9 mouse cellular contexts compared by ENCODE assay signal in genomic region chr10:91546140-91546539, GRCm38 (mm10).
A peak's percentile ranks its signal among the peaks of the same experiment; 100 is the strongest.
DNase-seq lines count a peak whose midpoint lies in the region; ATAC-seq lines count a peak whose summit lies in the region.
"Had no signal": no experiment of that assay in that cellular context is flagged by ENCODE, and none has a peak within 500 bp of the region (broad histone marks: within the 10 kb centered on the region; RNA-seq: fewer than 3 reads in every experiment).

No protein-coding gene starts in this region.

- ATAC-seq in midbrain, embryonic 12.5 days (ENCODE audit: low FRiP score, low read depth), result peak; percentile 59
- no peak for ATAC-seq in erythroid progenitor cell, adult 5-6 weeks (replicated peaks; ENCODE audit: low FRiP score, poor library complexity, severe bottlenecking)

- H3K27me3 ChIP-seq in midbrain, embryonic 12.5 days, result no peaks in the 10 kb centered on the region
- H3K27me3 ChIP-seq: lung, embryonic 15.5 days had no signal

- H3K4me3 ChIP-seq in midbrain, embryonic 12.5 days, result no peak overlapping the region
- H3K4me3 ChIP-seq: lung, embryonic 15.5 days had no signal

- intact Hi-C loops in gastrocnemius, postnatal 36 days (cut with DNase I), result no loop called here

- 35% methylated on average over 9 of the region's 9 CpGs for WGBS in midbrain, embryonic 12.5 days

- peak; percentile 6 for DNase-seq in urinary bladder, postnatal 25 days (ENCODE audit: low spot score)
- no peak for DNase-seq in urinary bladder, adult 18-20 months (ENCODE audit: low spot score in 2 of 2)
- peak; percentile 50 to 65 for DNase-seq in cerebellum, postnatal 25 days
- peak; percentile 10 to 41 for DNase-seq in frontal cortex, postnatal 25 days (ENCODE audit: low spot score in 2 of 2)
- peak; percentile 51 for DNase-seq in layer of hippocampus, adult 9-11 months
- no peak for DNase-seq in gastrocnemius, postnatal 36 days

- no peaks in the 10 kb centered on the region for H3K9me3 ChIP-seq in midbrain, embryonic 12.5 days
- H3K9me3 ChIP-seq: lung, embryonic 15.5 days had no signal

- no peaks in the 10 kb centered on the region for H3K36me3 ChIP-seq in midbrain, embryonic 12.5 days
- H3K36me3 ChIP-seq: lung, embryonic 15.5 days had no signal

- peak overlapping the region; percentile 60 for H3K27ac ChIP-seq in midbrain, embryonic 12.5 days (replicated peaks)
- H3K27ac ChIP-seq: lung, embryonic 15.5 days had no signal

- H3K4me1 ChIP-seq in midbrain, embryonic 12.5 days, result peaks cover 32% of the 10 kb centered on the region
- H3K4me1 ChIP-seq: lung, embryonic 15.5 days had no signal

- no peak overlapping the region for H3K9ac ChIP-seq in midbrain, embryonic 12.5 days (replicated peaks)
- H3K9ac ChIP-seq: lung, embryonic 15.5 days had no signal

- no peak overlapping the region for H3K4me2 ChIP-seq in midbrain, embryonic 12.5 days (replicated peaks)
- H3K4me2 ChIP-seq: lung, embryonic 15.5 days had no signal

Comparison
In these comparisons a context has a peak if more than half of its experiments do, and no peak if none do; other contexts are left out.
1. DNase-seq: peak in urinary bladder, postnatal 25 days (single experiment), cerebellum, postnatal 25 days (2 of 2), frontal cortex, postnatal 25 days (2 of 2) and layer of hippocampus, adult 9-11 months (single experiment); none in urinary bladder, adult 18-20 months (0 of 2) and gastrocnemius, postnatal 36 days (0 of 2).